Mouse (Mus musculus) T-helper 1 cell (primary cell): ENCODE results near the gene Rnf24.

Experiments
- in situ Hi-C: fragments of 300-600 bp; cut with MboI, MseI; formaldehyde crosslinking; loops from one replicate; pipeline ENCODE4 v1.15.1; 2025; ENCODE audit warnings: high pct_unique_total_duplicates

Gene Rnf24

DNA sequence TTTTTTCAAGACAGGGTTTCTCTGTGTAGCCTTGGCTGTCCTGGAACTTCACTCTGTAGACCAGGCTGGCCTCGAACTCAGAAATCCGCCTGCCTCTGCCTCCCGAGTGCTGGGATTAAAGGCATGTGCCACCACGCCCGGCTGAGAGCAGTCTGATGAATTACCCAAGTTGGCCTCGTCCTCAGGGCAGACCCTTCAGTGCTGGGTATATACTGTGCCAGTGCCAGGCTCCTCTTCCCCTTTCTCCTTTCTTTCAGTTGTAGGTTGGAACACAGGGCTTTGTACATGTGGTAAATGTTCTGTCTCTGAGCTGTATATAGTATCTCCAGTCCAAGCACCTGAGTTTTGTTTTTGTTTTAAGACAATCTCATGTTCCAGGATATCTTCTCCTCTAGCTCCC lies 88.7 kb downstream of the Rnf24 start:
- in situ Hi-C loops, result no loop called here

- in situ Hi-C loops, result no loop called here
Measured at GRCm38 (mm10) chr2:131262680-131263670, 89.7 kb downstream of the Rnf24 start.

DNA sequence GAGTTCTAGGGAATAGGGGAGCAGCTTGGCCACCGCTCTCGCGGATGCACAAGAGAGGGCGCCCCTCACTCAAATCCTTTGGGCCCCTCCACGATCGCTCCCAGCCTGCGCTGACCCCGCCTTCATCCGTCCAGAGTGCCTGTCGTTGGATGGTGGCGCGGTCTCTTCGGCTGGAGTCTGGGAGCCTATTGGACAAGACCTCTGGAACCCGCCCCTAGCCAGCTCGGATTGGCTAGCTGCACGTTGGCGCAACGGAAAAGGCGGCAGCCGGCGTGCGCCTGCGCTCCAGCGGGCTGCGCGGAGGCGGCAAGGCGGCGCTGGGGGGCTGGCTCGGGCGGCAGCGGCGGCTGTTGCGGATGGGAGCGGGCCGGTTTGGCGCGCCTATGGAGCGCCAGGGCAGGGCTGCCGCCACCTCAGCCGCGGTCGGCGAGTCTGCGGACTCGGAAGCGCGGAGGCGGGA lies 90.4 kb downstream of the Rnf24 start, which contains the start of gene Pank2:
Gene Pank2, plus strand, starts transcription at position 283 of the 460 bp plus-strand sequence.
- in situ Hi-C loops, result no loop called here

DNA sequence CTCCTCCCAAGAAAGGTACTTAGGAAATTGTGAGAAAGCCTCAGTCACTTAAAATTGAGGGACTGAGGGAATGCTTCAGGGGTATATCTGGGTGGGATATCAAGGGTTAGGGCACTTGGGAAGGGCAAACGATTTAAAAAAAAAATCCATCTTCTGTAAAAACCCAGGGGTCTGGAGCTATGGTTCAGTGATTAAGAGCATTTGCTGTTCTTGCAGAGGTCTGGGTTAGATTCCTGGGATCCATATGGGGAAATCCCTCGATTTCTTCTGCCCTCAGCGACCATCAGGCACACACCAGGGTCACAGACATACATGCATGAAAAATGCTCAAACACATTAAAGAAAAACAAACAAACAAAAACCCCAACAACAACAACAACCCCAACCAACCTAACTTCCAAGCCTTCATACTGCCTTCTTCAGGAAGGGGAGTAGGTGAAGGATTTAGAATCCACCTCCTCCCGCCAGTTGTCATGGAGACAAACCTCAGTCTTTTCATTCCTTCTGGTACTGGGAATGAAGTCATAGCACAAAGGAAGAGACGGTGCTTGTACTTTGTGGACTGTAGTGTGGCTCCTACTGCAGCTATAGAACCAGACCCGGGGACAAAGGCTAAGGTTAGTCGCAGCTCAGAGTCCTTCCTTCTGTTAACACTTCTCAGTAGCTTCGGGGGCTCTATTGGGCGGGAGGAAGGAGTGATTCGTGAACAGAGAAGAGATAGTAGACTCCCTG lies 91.0 kb downstream of the Rnf24 start:
- in situ Hi-C loops, result no loop called here

DNA sequence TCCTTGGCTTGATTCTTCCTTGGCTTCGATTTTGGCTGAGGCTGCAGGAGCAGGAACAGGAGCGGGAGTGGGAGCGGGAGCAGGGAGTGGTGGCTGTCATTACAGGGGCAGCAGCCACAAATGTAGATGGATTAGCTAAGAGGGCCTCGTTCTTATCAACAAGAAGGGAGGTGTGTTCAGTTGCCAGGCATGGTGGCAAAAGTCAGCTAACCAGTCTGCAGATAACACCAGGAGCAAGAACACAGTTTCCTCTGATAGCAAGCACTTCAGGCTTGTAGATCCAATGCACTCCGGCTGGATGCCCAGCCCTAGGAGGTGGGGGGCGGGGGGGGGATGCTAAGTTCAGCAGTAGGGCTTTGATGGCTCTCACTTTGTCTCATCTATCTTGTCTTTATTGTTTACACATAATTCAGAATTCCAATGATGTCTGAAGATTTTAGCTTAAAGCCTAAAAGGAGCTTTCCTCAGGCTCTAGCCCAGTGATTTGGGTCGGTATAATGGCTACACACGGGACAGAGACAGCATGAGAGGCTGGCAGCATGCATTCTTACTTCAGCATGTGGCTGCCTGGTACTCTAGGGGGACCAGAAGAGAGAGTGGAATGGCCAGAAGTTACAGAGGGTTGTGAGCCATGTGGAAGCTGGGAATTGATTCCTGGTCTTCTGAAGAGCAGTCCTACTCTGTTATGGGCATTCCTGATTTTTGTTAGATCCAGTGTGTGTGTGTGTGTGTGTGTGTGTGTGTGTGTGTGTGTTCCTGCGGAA lies 92.0 kb downstream of the Rnf24 start:
- in situ Hi-C loops, result no loop called here

- in situ Hi-C loops, result no loop called here
Measured at GRCm38 (mm10) chr2:131258693-131259092, 94.0 kb downstream of the Rnf24 start.

DNA sequence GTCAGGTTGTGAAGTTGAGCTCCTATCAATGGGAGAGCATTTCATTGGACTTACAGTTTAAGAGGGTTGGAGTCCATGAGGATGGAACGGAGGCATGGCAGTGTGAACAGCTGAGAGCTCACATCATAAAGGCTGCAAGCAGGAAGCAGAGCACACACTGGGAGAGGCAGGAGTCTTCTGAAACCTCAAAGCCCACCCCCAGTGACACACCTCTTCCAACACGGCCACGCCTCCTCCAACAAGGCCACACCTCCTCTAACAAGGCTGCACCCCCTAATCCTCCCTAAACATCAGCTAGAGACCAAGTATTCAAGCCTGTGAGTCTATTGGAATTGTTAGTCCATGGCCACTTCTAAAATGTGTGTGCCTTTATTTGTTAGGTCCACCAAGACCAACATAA lies 97.0 kb downstream of the Rnf24 start:
- in situ Hi-C loops, result no loop called here

DNA sequence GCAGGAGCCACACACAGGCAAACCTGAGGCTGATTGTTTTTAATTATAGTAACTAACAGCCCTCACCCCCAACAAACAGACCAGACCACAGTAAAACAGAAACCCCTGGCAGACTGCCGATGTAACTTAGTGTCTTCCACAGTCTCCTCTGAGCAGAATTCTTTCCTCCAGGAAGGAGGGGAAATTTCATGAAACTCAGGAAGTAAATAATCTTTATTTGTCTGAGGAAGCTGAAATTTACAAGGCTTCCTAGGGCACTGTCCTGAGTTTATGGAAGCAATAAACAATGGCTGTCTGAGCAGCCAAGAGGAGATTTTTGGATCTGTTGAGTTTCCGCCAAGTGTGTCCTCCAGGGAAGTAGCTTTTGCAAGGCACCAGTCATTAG lies 98.4 kb downstream of the Rnf24 start:
- in situ Hi-C loops, result no loop called here

- in situ Hi-C loops, result no loop called here
Measured at GRCm38 (mm10) chr2:131253681-131254328, 98.9 kb downstream of the Rnf24 start.
